Mouse (Mus musculus): ENCODE measurements at regions not wholly inside any gene's neighbourhood (a gene's known extent, or its start where the extent isn't known, plus 50 kb on each side); places are given as distances from the start of the nearest gene placed in this dataset.
A peak's percentile ranks its signal among the peaks of the same experiment; 100 is the strongest.
"Not testable (repeated sequence)": the region's sequence is repeated elsewhere in the genome, so short reads cannot be mapped to it uniquely, and the experiment has no call there.

GRCm38 (mm10) chr1:41905971-41906370, 789.6 kb upstream of the Pou3f3 start:
- DNase-seq (ENCODE audit: low spot score) (no peak), ATAC-seq (replicated peaks; ENCODE audit: low FRiP score) (no peak)
- Histone ChIP-seq H3K4me1 (replicated peaks; ENCODE audit: control insufficient read depth, insufficient read depth, low read length) (no peaks in the 10 kb centered on the region), H3K4me2 (no peak overlapping the region), H3K27ac (ENCODE audit: low read depth, low read length) (no peak overlapping the region), H3K36me3 (ENCODE audit: control insufficient read depth, insufficient read depth, low read length) (no peaks in the 10 kb centered on the region), H3K9ac (ENCODE audit: low read depth, low read length) (no peak overlapping the region), H3K9me3 (ENCODE audit: control insufficient read depth, low read length) (no peaks in the 10 kb centered on the region), H3K27me3 (replicated peaks; ENCODE audit: control insufficient read depth, insufficient read depth, low read length) (no peaks in the 10 kb centered on the region), H3K4me3 (ENCODE audit: low read depth, low read length) (no peak overlapping the region)
- WGBS, result 77% methylated on average over 5 of the region's 5 CpGs

GRCm38 (mm10) chr1:41908001-41908807, 787.4 kb upstream of the Pou3f3 start:
- no peaks in the 10 kb centered on the region for H3K27me3 ChIP-seq (replicated peaks; ENCODE audit: control insufficient read depth, insufficient read depth, low read length)
- H3K9ac ChIP-seq (ENCODE audit: low read depth, low read length), result no peak overlapping the region
- no peak for ATAC-seq (replicated peaks; ENCODE audit: low FRiP score)
- DNase-seq (ENCODE audit: low spot score), result no peak
- H3K4me3 ChIP-seq (ENCODE audit: low read depth, low read length), result no peak overlapping the region
- H3K4me2 ChIP-seq, result no peak overlapping the region
- H3K9me3 ChIP-seq (ENCODE audit: control insufficient read depth, low read length), result no peaks in the 10 kb centered on the region
- H3K4me1 ChIP-seq (replicated peaks; ENCODE audit: control insufficient read depth, insufficient read depth, low read length), result no peaks in the 10 kb centered on the region
- 87% methylated on average over 8 of the region's 8 CpGs for WGBS
- no peaks in the 10 kb centered on the region for H3K36me3 ChIP-seq (ENCODE audit: control insufficient read depth, insufficient read depth, low read length)
- no peak overlapping the region for H3K27ac ChIP-seq (ENCODE audit: low read depth, low read length)

GRCm38 (mm10) chr1:41908808-41909110, 786.8 kb upstream of the Pou3f3 start:
- ATAC-seq (replicated peaks; ENCODE audit: low FRiP score), result no peak
- H3K27me3 ChIP-seq (replicated peaks; ENCODE audit: control insufficient read depth, insufficient read depth, low read length), result no peaks in the 10 kb centered on the region
- H3K9ac ChIP-seq (ENCODE audit: low read depth, low read length), result no peak overlapping the region
- H3K4me3 ChIP-seq (ENCODE audit: low read depth, low read length), result no peak overlapping the region
- 84% methylated on average over 5 of the region's 5 CpGs for WGBS
- no peak overlapping the region for H3K27ac ChIP-seq (ENCODE audit: low read depth, low read length)
- no peak for DNase-seq (ENCODE audit: low spot score)
- no peak overlapping the region for H3K4me2 ChIP-seq
- H3K36me3 ChIP-seq (ENCODE audit: control insufficient read depth, insufficient read depth, low read length), result no peaks in the 10 kb centered on the region
- H3K4me1 ChIP-seq (replicated peaks; ENCODE audit: control insufficient read depth, insufficient read depth, low read length), result no peaks in the 10 kb centered on the region
- H3K9me3 ChIP-seq (ENCODE audit: control insufficient read depth, low read length), result no peaks in the 10 kb centered on the region

GRCm38 (mm10) chr1:41909799-41910198, 785.8 kb upstream of the Pou3f3 start:
- Histone ChIP-seq H3K4me3 (ENCODE audit: low read depth, low read length) (no peak overlapping the region), H3K9me3 (ENCODE audit: control insufficient read depth, low read length) (no peaks in the 10 kb centered on the region), H3K4me2 (no peak overlapping the region), H3K27ac (ENCODE audit: low read depth, low read length) (no peak overlapping the region), H3K4me1 (replicated peaks; ENCODE audit: control insufficient read depth, insufficient read depth, low read length) (no peaks in the 10 kb centered on the region), H3K9ac (ENCODE audit: low read depth, low read length) (no peak overlapping the region), H3K36me3 (ENCODE audit: control insufficient read depth, insufficient read depth, low read length) (no peaks in the 10 kb centered on the region), H3K27me3 (replicated peaks; ENCODE audit: control insufficient read depth, insufficient read depth, low read length) (no peaks in the 10 kb centered on the region)
- ATAC-seq (replicated peaks; ENCODE audit: low FRiP score), result no peak
- DNase-seq (ENCODE audit: low spot score), result no peak
- WGBS, result 72% methylated on average over 5 of the region's 5 CpGs

GRCm38 (mm10) chr1:41916730-41917347, 778.7 kb upstream of the Pou3f3 start:
- no peaks in the 10 kb centered on the region for H3K9me3 ChIP-seq (ENCODE audit: control insufficient read depth, low read length)
- H3K36me3 ChIP-seq (ENCODE audit: control insufficient read depth, insufficient read depth, low read length), result no peaks in the 10 kb centered on the region
- H3K4me2 ChIP-seq, result no peak overlapping the region
- DNase-seq (ENCODE audit: low spot score) (no peak), ATAC-seq (replicated peaks; ENCODE audit: low FRiP score) (no peak)
- no peaks in the 10 kb centered on the region for H3K27me3 ChIP-seq (replicated peaks; ENCODE audit: control insufficient read depth, insufficient read depth, low read length)
- no peaks in the 10 kb centered on the region for H3K4me1 ChIP-seq (replicated peaks; ENCODE audit: control insufficient read depth, insufficient read depth, low read length)
- no peak overlapping the region for H3K9ac ChIP-seq (ENCODE audit: low read depth, low read length)
- WGBS, result 79% methylated on average over 4 of the region's 4 CpGs
- no peak overlapping the region for H3K27ac ChIP-seq (ENCODE audit: low read depth, low read length)
- no peak overlapping the region for H3K4me3 ChIP-seq (ENCODE audit: low read depth, low read length)

GRCm38 (mm10) chr1:41917807-41918206, 777.8 kb upstream of the Pou3f3 start:
- H3K4me2 ChIP-seq, result not testable (repeated sequence)
- 65% methylated on average over 5 of the region's 5 CpGs for WGBS

GRCm38 (mm10) chr1:41918394-41919262, 776.9 kb upstream of the Pou3f3 start:
- WGBS, result 43% methylated on average over 11 of the region's 11 CpGs
- Histone ChIP-seq H3K4me3 (ENCODE audit: low read depth, low read length) (no peak overlapping the region), H3K9ac (ENCODE audit: low read depth, low read length) (no peak overlapping the region), H3K9me3 (ENCODE audit: control insufficient read depth, low read length) (no peaks in the 10 kb centered on the region), H3K27me3 (replicated peaks; ENCODE audit: control insufficient read depth, insufficient read depth, low read length) (no peaks in the 10 kb centered on the region), H3K4me1 (replicated peaks; ENCODE audit: control insufficient read depth, insufficient read depth, low read length) (no peaks in the 10 kb centered on the region), H3K4me2 (peak overlapping the region; percentile 31), H3K27ac (ENCODE audit: low read depth, low read length) (no peak overlapping the region), H3K36me3 (ENCODE audit: control insufficient read depth, insufficient read depth, low read length) (no peaks in the 10 kb centered on the region)
- ATAC-seq (replicated peaks; ENCODE audit: low FRiP score), result no peak
- no peak for DNase-seq (ENCODE audit: low spot score)

More at GRCm38 (mm10) chr1:41917807-41918206, 777.8 kb upstream of the Pou3f3 start:
- not testable (repeated sequence) for H3K27ac ChIP-seq (ENCODE audit: low read depth, low read length); H3K36me3 ChIP-seq (ENCODE audit: control insufficient read depth, insufficient read depth, low read length); DNase-seq (ENCODE audit: low spot score); ATAC-seq (replicated peaks; ENCODE audit: low FRiP score); H3K9ac ChIP-seq (ENCODE audit: low read depth, low read length); H3K4me1 ChIP-seq (replicated peaks; ENCODE audit: control insufficient read depth, insufficient read depth, low read length); H3K4me3 ChIP-seq (ENCODE audit: low read depth, low read length); H3K27me3 ChIP-seq (replicated peaks; ENCODE audit: control insufficient read depth, insufficient read depth, low read length); H3K9me3 ChIP-seq (ENCODE audit: control insufficient read depth, low read length)

- no peak for DNase-seq (ENCODE audit: low spot score)
- H3K4me1 ChIP-seq (replicated peaks; ENCODE audit: control insufficient read depth, insufficient read depth, low read length), result no peaks in the 10 kb centered on the region
- no peaks in the 10 kb centered on the region for H3K27me3 ChIP-seq (replicated peaks; ENCODE audit: control insufficient read depth, insufficient read depth, low read length)
- ATAC-seq (replicated peaks; ENCODE audit: low FRiP score), result no peak
- H3K27ac ChIP-seq (ENCODE audit: low read depth, low read length), result no peak overlapping the region
- no peak overlapping the region for H3K4me3 ChIP-seq (ENCODE audit: low read depth, low read length)
- no peak overlapping the region for H3K9ac ChIP-seq (ENCODE audit: low read depth, low read length)
- H3K4me2 ChIP-seq, result no peak overlapping the region
- H3K36me3 ChIP-seq (ENCODE audit: control insufficient read depth, insufficient read depth, low read length), result no peaks in the 10 kb centered on the region
- 53% methylated on average over 1 of the region's 1 CpGs for WGBS
- H3K9me3 ChIP-seq (ENCODE audit: control insufficient read depth, low read length), result no peaks in the 10 kb centered on the region
These were observed 761.8 kb upstream of the Pou3f3 start for GRCm38 (mm10) chr1:41933777-41934176.

Measured in liver, embryonic 11.5 days (tissue).